8 mouse cellular contexts compared by ENCODE assay signal in the genomic region with DNA sequence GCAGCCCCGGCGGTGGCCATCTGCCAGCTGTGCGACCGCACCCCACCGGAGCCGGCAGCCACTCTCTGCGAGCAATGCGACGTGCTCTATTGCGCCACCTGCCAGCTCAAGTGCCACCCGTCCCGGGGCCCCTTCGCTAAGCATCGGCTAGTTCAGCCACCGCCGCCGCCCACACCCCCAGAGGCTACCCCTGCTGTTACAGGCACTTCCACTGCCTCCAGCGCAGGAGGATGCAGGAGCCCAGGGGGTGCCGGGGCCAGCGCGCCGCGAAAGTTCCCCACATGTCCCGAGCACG. TPM values are rescaled to one million over a fixed set of nuclear protein-coding genes. Genes with fewer than 3 reads are reported as not detected.
DNase-seq lines count a peak whose midpoint lies in the region; ATAC-seq and TF ChIP-seq lines count a peak whose summit lies in the region.

No protein-coding gene starts in this region.

- H3K27me3 ChIP-seq in embryonic facial prominence, embryonic 15.5 days, result peaks cover 84% of the 10 kb centered on the region
- peaks cover 41% of the 10 kb centered on the region for H3K27me3 ChIP-seq in hindbrain, embryonic 13.5 days

- ATAC-seq in embryonic facial prominence, embryonic 15.5 days (ENCODE audit: insufficient number of reproducible peaks, low FRiP score, low TSS enrichment, low read depth), result no peak
- peak; percentile 25 for ATAC-seq in hindbrain, embryonic 13.5 days (ENCODE audit: low FRiP score)
- ATAC-seq in inflammation-experienced regulatory T-cells, adult 6 months, result no peak

- TF ChIP-seq CTCF in bone marrow macrophage, adult 2 months (IDR thresholded peaks at IDR 0.05; ENCODE audit: low read depth, low read length), result no peak

- no peaks in the 10 kb centered on the region for H3K36me3 ChIP-seq in ES-E14 (ENCODE audit: control insufficient read depth, insufficient read depth, low read length, poor library complexity, severe bottlenecking)
- no peaks in the 10 kb centered on the region for H3K36me3 ChIP-seq in embryonic facial prominence, embryonic 15.5 days
- H3K36me3 ChIP-seq in hindbrain, embryonic 13.5 days, result 0 out of 2 replicates have a peak, but pooled peaks cover 7% of the 10 kb centered on the region

- peak overlapping the region; percentile 59 for H3K9ac ChIP-seq in ES-E14 (ENCODE audit: insufficient read depth, low read depth, low read length, poor library complexity, severe bottlenecking)
- H3K9ac ChIP-seq in embryonic facial prominence, embryonic 15.5 days, result no peak overlapping the region
- peak overlapping the region; percentile 95 for H3K9ac ChIP-seq in hindbrain, embryonic 13.5 days

- H3K9me3 ChIP-seq in ES-E14 (ENCODE audit: control insufficient read depth, insufficient read depth, low read depth, low read length), result no peaks in the 10 kb centered on the region
- H3K9me3 ChIP-seq in embryonic facial prominence, embryonic 15.5 days (replicated peaks), result no peaks in the 10 kb centered on the region
- no peaks in the 10 kb centered on the region for H3K9me3 ChIP-seq in hindbrain, embryonic 13.5 days

- in situ Hi-C loops in ES-E14 (cut with MboI; ENCODE audit: low sequenced_read_pairs in 2 of 2, unreplicated experiment in 2 of 2), result no loop called here

- H3K4me3 ChIP-seq in ES-E14 (ENCODE audit: insufficient read depth in 1 of 2, low read depth in 1 of 2, low read length in 2 of 2, poor library complexity in 1 of 2, severe bottlenecking in 1 of 2), result peak overlapping the region; percentile 69 to 77
- H3K4me3 ChIP-seq in bone marrow macrophage, adult 2 months (ENCODE audit: insufficient read depth, low read length), result 0 out of 2 replicates have a peak overlapping the region, but pooled peaks have one; percentile 22
- peak overlapping the region; percentile 57 for H3K4me3 ChIP-seq in embryonic facial prominence, embryonic 15.5 days (replicated peaks)
- peak overlapping the region; percentile 83 for H3K4me3 ChIP-seq in hindbrain, embryonic 13.5 days

- H3K27ac ChIP-seq in ES-E14 (ENCODE audit: insufficient read depth, low read depth, low read length, poor library complexity, severe bottlenecking), result no peak overlapping the region
- no peak overlapping the region for H3K27ac ChIP-seq in bone marrow macrophage, adult 2 months (ENCODE audit: insufficient read depth, low read depth, low read length)
- H3K27ac ChIP-seq in embryonic facial prominence, embryonic 15.5 days (replicated peaks), result no peak overlapping the region
- H3K27ac ChIP-seq in hindbrain, embryonic 13.5 days, result peak overlapping the region; percentile 98

- 3% methylated on average over 25 of the region's 25 CpGs for WGBS in embryonic facial prominence, embryonic 15.5 days
- under 1% methylated on average over 25 of the region's 25 CpGs for WGBS in hindbrain, embryonic 13.5 days

- peaks cover 0 to 16% of the 10 kb centered on the region in 2 experiments; a peak in 1 of 4 replicates for H3K4me1 ChIP-seq in ES-E14 (ENCODE audit: control insufficient read depth in 2 of 2, insufficient read depth in 2 of 2, low read length in 2 of 2, poor library complexity in 1 of 2)
- H3K4me1 ChIP-seq in bone marrow macrophage, adult 2 months (ENCODE audit: control insufficient read depth, insufficient read depth, low read length), result peaks cover 13% of the 10 kb centered on the region
- peaks cover 35% of the 10 kb centered on the region for H3K4me1 ChIP-seq in embryonic facial prominence, embryonic 15.5 days
- H3K4me1 ChIP-seq in hindbrain, embryonic 13.5 days (replicated peaks), result peaks cover 73% of the 10 kb centered on the region

- H3K4me2 ChIP-seq in embryonic facial prominence, embryonic 15.5 days (replicated peaks), result peak overlapping the region; percentile 100
- peak overlapping the region; percentile 87 for H3K4me2 ChIP-seq in hindbrain, embryonic 13.5 days

- TF ChIP-seq POLR2A in bone marrow macrophage, adult 2 months (IDR thresholded peaks at IDR 0.05; ENCODE audit: borderline replicate concordance, low read depth, low read length), result no peak

- peak; percentile 51 for DNase-seq in ES-E14 (ENCODE audit: low read depth, low spot score)
- peak; percentile 61 to 67 for DNase-seq in left cerebral cortex, adult 8-10 months (ENCODE audit: low spot score in 2 of 2)
- DNase-seq in lung, postnatal 36 days, result peak; percentile 41
- DNase-seq in right cerebral cortex, postnatal 14 days, result peak; percentile 87

TF ChIP-seq in ES-E14, 5 proteins besides CTCF, POLR2A, EP300 and RAD21:
- TF ChIP-seq CHD2 (IDR thresholded peaks at IDR 0.05; ENCODE audit: low read depth, low read length) (no peak), ZNF384 (IDR thresholded peaks at IDR 0.05; ENCODE audit: low read depth, low read length) (no peak), MAFK (IDR thresholded peaks at IDR 0.05; ENCODE audit: insufficient read depth, low read depth, low read length) (no peak), ZC3H11A (IDR thresholded peaks at IDR 0.05; ENCODE audit: borderline replicate concordance, low read depth, low read length) (no peak), HCFC1 (IDR thresholded peaks at IDR 0.05; ENCODE audit: borderline replicate concordance, insufficient read depth, low read length) (no peak)
TF ChIP-seq in ES-E14: peak in this region for 0.

RNA-seq across cellular contexts. Expression of gene Trim67, which starts 1.5 kb away (rescaled TPM):
- total RNA-seq in ES-E14 (2012; rRNA removed), result 0.40 and 0.48 TPM in 2 replicates
- polyA plus RNA-seq in bone marrow macrophage, adult 2 months (2012; ENCODE audit: insufficient read depth, insufficient read length, missing spikeins), result 0.09 TPM in 1 of 2 replicates, not detected in the other
- 0.13 and 0.17 TPM in 2 replicates for polyA plus RNA-seq in embryonic facial prominence, embryonic 15.5 days (2015; fragmentation: Nextera tagmentation; extraction: Ambion mirVana)
- 20.5 and 20.6 TPM in 2 replicates for polyA plus RNA-seq in hindbrain, embryonic 13.5 days (2015; fragmentation: Nextera tagmentation; extraction: Ambion mirVana)
- 1 to 10 TPM; 2.2 to 2.3 (median 2.2) TPM for total RNA-seq in left cerebral cortex, adult 8-10 months (2022)
- polyA plus RNA-seq in inflammation-experienced regulatory T-cells, adult 6 months (2017; shearing (Covaris generic)), result not detected

RNA-seq across cellular contexts. Expression of gene Fam89a, which starts 42.8 kb away (rescaled TPM):
- total RNA-seq in ES-E14 (2012; rRNA removed), result 1.6 and 2.9 TPM in 2 replicates
- not detected in 2 replicates for polyA plus RNA-seq in bone marrow macrophage, adult 2 months (2012; ENCODE audit: insufficient read depth, insufficient read length, missing spikeins)
- polyA plus RNA-seq in embryonic facial prominence, embryonic 15.5 days (2015; fragmentation: Nextera tagmentation; extraction: Ambion mirVana), result 5.4 and 6.6 TPM in 2 replicates
- 3.1 and 3.2 TPM in 2 replicates for polyA plus RNA-seq in hindbrain, embryonic 13.5 days (2015; fragmentation: Nextera tagmentation; extraction: Ambion mirVana)
- total RNA-seq in left cerebral cortex, adult 8-10 months (2022), result 1 to 10 TPM in 2 of 4 experiments, under 1 TPM in 2; 0.28 to 1.6 (median 0.83) TPM
- polyA plus RNA-seq in inflammation-experienced regulatory T-cells, adult 6 months (2017; shearing (Covaris generic)), result under 1 TPM in 2 of 3 experiments, not detected in 1; 0.75 to 0.80 TPM

Comparison
In these comparisons a context has a peak if more than half of its experiments do, and no peak if none do; other contexts are left out.
1. H3K4me3 ChIP-seq: peak in every context shown above with its lines; median percentile 83 in hindbrain, embryonic 13.5 days; 73 in ES-E14; 57 in embryonic facial prominence, embryonic 15.5 days; 22 in bone marrow macrophage, adult 2 months.
2. RNA of gene Trim67, which starts 1.5 kb away (polyA plus RNA-seq): 20.5 to 20.6 TPM in hindbrain, embryonic 13.5 days; 0.13 to 0.17 TPM in embryonic facial prominence, embryonic 15.5 days, 0.09 TPM in bone marrow macrophage, adult 2 months and not detected in inflammation-experienced regulatory T-cells, adult 6 months; every median in the first group is over 10 times any median in the second.
3. Peak in every context shown above with its lines, with median percentiles within 50 percentile points of each other: DNase-seq.